Mouse (Mus musculus) cerebellum, adult 9-10 months (tissue): ENCODE measurements around the gene Gria1.

ENCODE experiments used
- DNase-seq: peaks from one replicate; pipeline ENCODE4 v3.0.0; 2022

Gene Gria1

GRCm38 (mm10) chr11:57298665-57299064 is 287.5 kb downstream of the Gria1 start:
- DNase-seq, result no peak

GRCm38 (mm10) chr11:57303602-57304001 is 292.4 kb downstream of the Gria1 start:
- no peak for DNase-seq

GRCm38 (mm10) chr11:57306116-57306515 is 294.9 kb downstream of the Gria1 start:
- no peak for DNase-seq

GRCm38 (mm10) chr11:57306892-57307291 is 295.7 kb downstream of the Gria1 start:
- DNase-seq, result no peak

- DNase-seq, result no peak
Measured at GRCm38 (mm10) chr11:57317063-57317462, 305.9 kb downstream of the Gria1 start.

- DNase-seq, result no peak
Measured at GRCm38 (mm10) chr11:57317478-57317877, 306.3 kb downstream of the Gria1 start.

- DNase-seq, result no peak
Measured at GRCm38 (mm10) chr11:57319374-57319773, 308.2 kb downstream of the Gria1 start.

- DNase-seq, result no peak
Measured at GRCm38 (mm10) chr11:57324099-57324498, 312.9 kb downstream of the Gria1 start.
